Mouse (Mus musculus) testis, adult 2 months (tissue): ENCODE data around the gene Gm4131.

Experiments used
- CTCF ChIP-seq: fragments of 200-500 bp; IDR thresholded peaks from 2 replicates; pipeline ENCODE4 v1.5.1; 2012; ENCODE audit warnings: low read depth, mild to moderate bottlenecking, inconsistent platforms, low read length, moderate library complexity; ENCODE audit not compliant: control insufficient read depth, insufficient read depth, insufficient replicate concordance
- POLR2A ChIP-seq: fragments of 200-500 bp; IDR thresholded peaks from 2 replicates; pipeline ENCODE4 v1.6.1; 2012; ENCODE audit warnings: low read depth, mild to moderate bottlenecking, inconsistent platforms, low read length, moderate library complexity; ENCODE audit not compliant: control insufficient read depth

GRCm38 (mm10) chr14:62438236-62438635 lies 128.5 kb downstream of the Gm4131 start:
- no peak for TF ChIP-seq POLR2A
- TF ChIP-seq CTCF: no peak
